Mouse (Mus musculus): ENCODE results near the gene Popdc2. TPM values are rescaled to one million over a fixed set of nuclear protein-coding genes. Genes with fewer than 3 reads are reported as not detected.

Popdc2 gene
- polyA plus RNA-seq, 1 experiment: 3.3 TPM

DNA sequence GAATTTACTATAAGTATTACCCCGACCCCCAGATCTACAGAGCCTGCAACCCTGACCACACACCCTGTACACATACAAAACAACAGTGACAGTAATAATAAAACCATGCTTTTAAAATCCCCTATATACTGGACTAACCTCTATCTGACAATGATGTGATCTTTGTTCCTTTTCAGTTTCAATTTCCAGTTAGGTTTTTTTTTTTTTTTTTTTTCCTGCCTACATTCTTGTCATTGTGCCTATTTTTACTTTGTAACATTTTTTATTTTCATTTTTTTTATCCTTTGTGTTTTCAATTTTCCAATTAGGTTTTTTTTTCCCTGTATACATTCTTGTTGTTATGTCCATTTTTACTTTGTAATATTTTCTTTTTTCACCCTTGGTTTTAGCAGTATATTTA lies 63.8 kb downstream of the Popdc2 start:
- Histone ChIP-seq H3K27me3 (ENCODE audit: control insufficient read depth, insufficient read depth, low read length) (no peaks in the 10 kb centered on the region), H3K27ac (ENCODE audit: insufficient read depth, low read length) (no peak overlapping the region), H3K36me3 (ENCODE audit: control insufficient read depth, insufficient read depth, low read length) (no peaks in the 10 kb centered on the region), H3K4me1 (ENCODE audit: control insufficient read depth, insufficient read depth, insufficient read length) (no peaks in the 10 kb centered on the region), H3K4me3 (ENCODE audit: extremely low read depth, insufficient read depth, insufficient read length) (no peak overlapping the region)
- TF ChIP-seq POLR2A (IDR thresholded peaks at IDR 0.05; ENCODE audit: low read depth, low read length) (no peak), CTCF (IDR thresholded peaks at IDR 0.05; ENCODE audit: extremely low read depth, insufficient read depth, insufficient read length, insufficient replicate concordance) (no peak)
- no peak for DNase-seq (ENCODE audit: low read depth in 1 of 2, low spot score in 2 of 2)
- 72% methylated on average over 1 of the region's 1 CpGs for WGBS

Other genes starting within 250 kb of the Popdc2 start
- not detected in 2 replicates for gene Nr1i2, start 67.4 kb upstream of the Popdc2 start, polyA plus RNA-seq (2012; rRNA removed)
- gene Maats1, start 20.1 kb upstream of the Popdc2 start, polyA plus RNA-seq (2012; rRNA removed): 0.04 TPM in 1 of 2 replicates, not detected in the other
- 26.6 and 42.2 TPM in 2 replicates for gene Cox17, start 15.2 kb upstream of the Popdc2 start, polyA plus RNA-seq (2012; rRNA removed)
- gene Gm21987, start 15.2 kb upstream of the Popdc2 start, polyA plus RNA-seq (2012; rRNA removed): not detected in 2 replicates
- gene Pla1a, start 70.9 kb downstream of the Popdc2 start, polyA plus RNA-seq (2012; rRNA removed): 0.54 and 0.88 TPM in 2 replicates
- gene Adprh, start 90.5 kb downstream of the Popdc2 start, polyA plus RNA-seq (2012; rRNA removed): 39.9 and 47.4 TPM in 2 replicates
- 1.8 and 2.0 TPM in 2 replicates for gene Cd80, start 93.4 kb downstream of the Popdc2 start, polyA plus RNA-seq (2012; rRNA removed)
- 7.8 and 14.8 TPM in 2 replicates for gene Timmdc1, start 160.5 kb downstream of the Popdc2 start, polyA plus RNA-seq (2012; rRNA removed)
- 17.9 and 18.2 TPM in 2 replicates for gene Poglut1, start 188.0 kb downstream of the Popdc2 start, polyA plus RNA-seq (2012; rRNA removed)
- 37.5 and 38.3 TPM in 2 replicates for gene Tmem39a, start 196.5 kb downstream of the Popdc2 start, polyA plus RNA-seq (2012; rRNA removed)

Data from spleen, adult 2 months (tissue).